Mouse (Mus musculus): ENCODE results near the gene Stt3a.

Gene Stt3a

GRCm38 (mm10) chr9:36767203-36768143 is at the start of gene Stt3a:
Gene Stt3a, minus strand, starts transcription at chr9:36767679.
- DNase-seq (ENCODE audit: low spot score) = peak; percentile 100

- DNase-seq (ENCODE audit: low spot score) = no peak
These were observed 47.0 kb upstream of the Stt3a start for GRCm38 (mm10) chr9:36814486-36814885.

GRCm38 (mm10) chr9:36808126-36808785 is 40.8 kb upstream of the Stt3a start:
- DNase-seq (ENCODE audit: low spot score) = no peak

GRCm38 (mm10) chr9:36805256-36805975 is 37.9 kb upstream of the Stt3a start:
- DNase-seq (ENCODE audit: low spot score) = no peak

GRCm38 (mm10) chr9:36803926-36804325 is 36.4 kb upstream of the Stt3a start:
- no peak for DNase-seq (ENCODE audit: low spot score)

- no peak for DNase-seq (ENCODE audit: low spot score)
These were observed 35.9 kb upstream of the Stt3a start for GRCm38 (mm10) chr9:36803386-36803785.

- DNase-seq (ENCODE audit: low spot score) = no peak
These were observed 35.5 kb upstream of the Stt3a start for GRCm38 (mm10) chr9:36802951-36803350.

GRCm38 (mm10) chr9:36801961-36802360 is 34.5 kb upstream of the Stt3a start:
- no peak for DNase-seq (ENCODE audit: low spot score)

GRCm38 (mm10) chr9:36796781-36797555 is 29.5 kb upstream of the Stt3a start, which contains the start of gene Ei24:
Gene Ei24, minus strand, starts transcription at chr9:36797393.
- DNase-seq (ENCODE audit: low spot score) = peak; percentile 87

- DNase-seq (ENCODE audit: low spot score) = peak; percentile 32
These were observed 28.7 kb upstream of the Stt3a start for GRCm38 (mm10) chr9:36796224-36796623.

GRCm38 (mm10) chr9:36795556-36795955 is 28.1 kb upstream of the Stt3a start:
- DNase-seq (ENCODE audit: low spot score) = peak; percentile 61

- DNase-seq (ENCODE audit: low spot score) = no peak
These were observed 27.0 kb upstream of the Stt3a start for GRCm38 (mm10) chr9:36794487-36794886.

- DNase-seq (ENCODE audit: low spot score) = no peak
These were observed 24.7 kb upstream of the Stt3a start for GRCm38 (mm10) chr9:36792191-36792590.

GRCm38 (mm10) chr9:36783921-36784320 is 16.4 kb upstream of the Stt3a start:
- DNase-seq (ENCODE audit: low spot score) = no peak

GRCm38 (mm10) chr9:36769048-36769413 is 1.6 kb upstream of the Stt3a start:
- peak; percentile 10 for DNase-seq (ENCODE audit: low spot score)

GRCm38 (mm10) chr9:36768156-36769047 is 923 bp upstream of the Stt3a start:
- no peak for DNase-seq (ENCODE audit: low spot score)

GRCm38 (mm10) chr9:36764378-36764777 is 3.1 kb downstream of the Stt3a start:
- DNase-seq (ENCODE audit: low spot score) = no peak

GRCm38 (mm10) chr9:36727034-36727755 is 40.3 kb downstream of the Stt3a start, which contains the start of gene Chek1:
Gene Chek1, minus strand, starts transcription at chr9:36727065.
- DNase-seq (ENCODE audit: low spot score) = peak; percentile 20

GRCm38 (mm10) chr9:36726131-36727033 is 41.1 kb downstream of the Stt3a start:
- peak; percentile 87 for DNase-seq (ENCODE audit: low spot score)
